Mouse (Mus musculus) kidney, adult 18-20 months (tissue): ENCODE measurements around the gene Mlh3.

ENCODE experiments used
- DNase-seq: peaks from one replicate; pipeline ENCODE4 v3.0.0; 2021

Gene Mlh3

GRCm38 (mm10) chr12:85280845-85281651 is 10.6 kb upstream of the Mlh3 start:
- no peak for DNase-seq

GRCm38 (mm10) chr12:85280105-85280844 is 9.9 kb upstream of the Mlh3 start:
- DNase-seq = peak; percentile 99

GRCm38 (mm10) chr12:85279396-85280080 is 9.1 kb upstream of the Mlh3 start:
- peak; percentile 29 for DNase-seq

GRCm38 (mm10) chr12:85278919-85279318 is 8.5 kb upstream of the Mlh3 start:
- DNase-seq = no peak

- no peak for DNase-seq
These were observed 5.9 kb upstream of the Mlh3 start for GRCm38 (mm10) chr12:85276273-85276672.

- DNase-seq = no peak
These were observed 3.1 kb upstream of the Mlh3 start for GRCm38 (mm10) chr12:85273508-85273907.

GRCm38 (mm10) chr12:85271843-85272206 is 1.4 kb upstream of the Mlh3 start:
- DNase-seq = no peak

DNA sequence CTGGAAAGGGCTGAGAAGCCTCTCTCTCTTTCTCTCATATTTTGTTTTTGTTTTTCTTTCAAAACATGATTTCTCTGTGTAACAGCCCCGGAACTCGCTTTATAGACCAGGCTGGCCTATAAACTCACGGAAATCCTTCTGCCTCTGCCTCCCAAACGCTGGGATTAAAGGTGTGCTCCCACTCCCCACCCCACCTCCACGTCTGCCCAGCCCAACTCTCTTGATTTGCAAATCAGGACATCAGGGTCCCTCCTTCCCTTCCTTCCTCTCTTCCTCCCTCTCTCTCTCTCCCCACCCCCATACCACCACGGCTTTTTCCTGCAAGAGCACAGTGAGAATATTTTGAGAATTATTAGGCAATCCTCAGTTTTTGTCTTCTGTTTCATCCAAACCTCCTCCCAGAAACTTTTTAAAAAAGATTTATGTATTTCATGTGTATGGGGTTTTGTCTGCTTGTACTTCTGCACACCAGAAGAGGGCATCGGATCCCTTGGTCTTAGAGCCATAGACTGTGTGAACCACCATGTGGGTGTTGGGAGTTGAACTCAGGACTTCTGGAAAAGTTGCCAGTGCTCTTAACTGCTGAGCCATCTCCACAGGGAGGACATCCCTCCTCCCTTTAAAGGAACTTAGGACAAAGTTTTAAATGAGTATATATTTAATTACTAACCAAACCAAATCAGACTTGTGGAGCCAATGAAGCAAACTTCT is 888 bp upstream of the Mlh3 start:
- no peak for DNase-seq

DNA sequence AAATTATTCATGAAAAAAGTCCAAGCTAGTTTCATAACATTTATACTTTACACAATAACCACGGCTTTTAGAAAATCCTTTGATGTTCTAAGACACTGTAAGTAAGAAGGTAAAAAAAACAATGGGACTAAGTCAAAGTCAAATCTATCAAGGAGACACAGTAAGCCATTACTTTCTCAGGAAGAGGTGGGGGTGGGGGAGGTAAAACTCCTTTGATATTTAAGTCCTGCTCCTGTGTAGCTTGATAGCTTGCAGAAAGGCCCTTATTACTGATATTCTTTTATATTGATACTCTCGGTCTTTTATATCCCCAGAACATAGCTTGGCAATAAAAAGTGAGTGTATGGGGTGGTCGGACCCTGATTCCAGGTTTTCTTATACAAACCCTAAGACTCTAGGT is 578 bp downstream of the Mlh3 start:
- DNase-seq = no peak

DNA sequence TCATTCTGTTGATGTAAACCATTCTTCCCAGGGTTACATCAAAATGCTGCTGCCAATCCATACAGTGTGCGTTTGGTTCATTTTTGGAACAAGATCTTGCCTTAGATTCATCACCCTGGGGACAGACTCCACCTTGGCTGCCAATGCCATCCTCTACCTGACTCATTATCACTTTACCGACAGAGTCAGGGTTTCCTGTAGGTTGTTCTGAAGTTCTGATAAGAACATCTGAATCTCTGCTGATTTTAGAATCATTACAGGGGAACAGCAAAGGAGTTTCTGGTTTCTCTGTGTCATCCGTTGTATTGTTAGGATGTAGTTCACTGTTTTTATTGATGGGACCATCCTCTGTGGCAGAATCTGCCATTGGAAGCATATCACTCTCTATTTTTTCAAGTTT is 4.2 kb downstream of the Mlh3 start:
- no peak for DNase-seq

DNA sequence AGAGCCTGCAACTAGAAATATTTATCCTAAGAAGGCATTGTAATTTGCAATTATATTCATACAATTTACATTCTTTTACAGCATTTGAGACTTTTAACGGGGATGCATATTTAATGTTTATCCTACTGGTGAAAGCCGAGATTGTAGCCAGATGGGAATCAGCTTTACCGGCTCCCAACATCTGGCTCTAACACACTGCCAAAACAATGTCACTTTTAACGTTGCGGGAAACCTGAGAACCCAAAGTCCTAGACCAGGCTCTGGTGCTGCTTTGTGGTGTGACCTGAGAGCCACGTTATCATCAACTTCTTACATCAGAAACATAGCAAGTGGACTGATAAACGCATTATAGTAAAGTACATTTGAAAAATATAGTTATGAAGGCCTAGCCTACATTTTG is 5.5 kb downstream of the Mlh3 start:
- no peak for DNase-seq

DNA sequence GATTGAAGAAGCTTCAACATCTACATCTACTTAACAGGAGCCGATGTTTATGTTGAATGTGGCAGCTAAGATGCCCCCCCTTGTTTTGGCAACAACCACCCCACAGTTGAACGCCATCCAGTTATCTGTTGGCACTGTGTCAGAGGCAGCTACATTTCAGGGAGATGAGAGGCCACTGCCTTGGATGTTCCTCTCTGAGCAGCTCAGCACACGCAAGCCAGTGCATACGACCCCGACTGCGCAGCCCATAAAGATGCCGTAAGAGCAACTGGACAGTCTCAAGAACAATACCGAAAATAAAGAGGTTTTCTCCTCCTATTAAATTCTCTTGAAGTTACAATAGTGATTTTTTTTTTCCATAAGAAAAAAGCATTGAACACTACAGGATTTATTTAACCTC is 5.9 kb downstream of the Mlh3 start:
- no peak for DNase-seq

DNA sequence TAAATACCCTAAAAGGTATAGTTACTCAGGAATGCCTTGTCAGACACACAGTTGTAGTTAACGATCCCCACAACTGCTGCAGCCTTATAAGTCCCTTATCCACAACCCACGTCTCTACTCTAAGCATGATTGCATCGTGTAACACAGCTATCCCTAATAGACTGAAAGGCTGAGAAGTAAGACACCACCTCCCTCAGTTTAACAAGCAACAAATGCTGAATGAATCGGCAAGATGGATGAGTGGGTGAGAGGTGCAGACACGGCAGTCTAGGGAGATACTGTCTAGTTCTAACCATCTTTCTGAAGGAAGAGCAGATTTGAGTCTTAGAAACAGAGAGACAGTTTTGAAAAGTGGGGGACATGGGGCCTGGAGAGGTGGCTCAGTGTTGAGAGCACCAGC is 7.2 kb downstream of the Mlh3 start:
- DNase-seq = no peak

DNA sequence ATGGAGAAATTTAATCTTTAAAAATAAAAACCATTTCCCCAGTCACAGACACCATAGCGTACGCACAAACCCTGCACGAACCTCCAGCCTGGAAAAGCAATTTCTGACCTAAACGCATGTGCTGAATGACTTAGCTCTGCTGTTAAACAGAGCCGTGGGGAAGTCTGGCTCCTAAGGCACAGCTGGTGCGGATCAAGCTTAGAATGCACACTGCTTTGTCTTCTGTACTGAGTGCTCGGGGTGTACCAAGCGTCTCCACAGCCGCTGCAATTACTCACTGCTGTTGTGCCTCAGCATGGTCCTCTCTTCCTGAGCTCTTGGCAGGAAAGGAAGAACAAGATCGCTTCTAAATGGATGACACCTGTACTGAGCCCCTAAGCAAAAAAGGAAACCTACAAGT is 7.9 kb downstream of the Mlh3 start:
- no peak for DNase-seq

- DNase-seq = no peak
These were observed 13.3 kb downstream of the Mlh3 start for GRCm38 (mm10) chr12:85257008-85257639.

GRCm38 (mm10) chr12:85256074-85256751 is 14.2 kb downstream of the Mlh3 start:
- no peak for DNase-seq

DNA sequence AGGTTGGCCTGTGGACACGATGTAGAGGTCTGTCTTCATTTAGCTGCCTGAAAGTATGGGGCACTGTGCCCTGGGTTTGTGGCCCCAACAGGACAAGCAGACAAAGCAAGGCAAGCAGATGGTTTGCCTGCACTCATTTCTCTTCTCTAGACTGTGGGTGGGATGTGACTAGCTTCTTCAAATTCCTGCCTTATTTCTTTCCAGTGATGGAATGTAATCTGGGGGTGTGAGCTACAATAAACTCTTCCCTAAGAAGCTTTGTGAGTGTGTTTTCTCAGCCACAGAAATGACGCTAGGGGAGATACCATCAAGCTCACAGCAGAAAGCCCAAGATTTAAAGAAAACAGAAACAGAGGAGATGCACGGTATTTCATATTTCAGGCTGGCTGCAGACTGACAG is 18.3 kb downstream of the Mlh3 start:
- no peak for DNase-seq

GRCm38 (mm10) chr12:85237553-85237952 is 32.8 kb downstream of the Mlh3 start:
- no peak for DNase-seq

- DNase-seq = no peak
These were observed 36.7 kb downstream of the Mlh3 start for GRCm38 (mm10) chr12:85233376-85234358.

DNA sequence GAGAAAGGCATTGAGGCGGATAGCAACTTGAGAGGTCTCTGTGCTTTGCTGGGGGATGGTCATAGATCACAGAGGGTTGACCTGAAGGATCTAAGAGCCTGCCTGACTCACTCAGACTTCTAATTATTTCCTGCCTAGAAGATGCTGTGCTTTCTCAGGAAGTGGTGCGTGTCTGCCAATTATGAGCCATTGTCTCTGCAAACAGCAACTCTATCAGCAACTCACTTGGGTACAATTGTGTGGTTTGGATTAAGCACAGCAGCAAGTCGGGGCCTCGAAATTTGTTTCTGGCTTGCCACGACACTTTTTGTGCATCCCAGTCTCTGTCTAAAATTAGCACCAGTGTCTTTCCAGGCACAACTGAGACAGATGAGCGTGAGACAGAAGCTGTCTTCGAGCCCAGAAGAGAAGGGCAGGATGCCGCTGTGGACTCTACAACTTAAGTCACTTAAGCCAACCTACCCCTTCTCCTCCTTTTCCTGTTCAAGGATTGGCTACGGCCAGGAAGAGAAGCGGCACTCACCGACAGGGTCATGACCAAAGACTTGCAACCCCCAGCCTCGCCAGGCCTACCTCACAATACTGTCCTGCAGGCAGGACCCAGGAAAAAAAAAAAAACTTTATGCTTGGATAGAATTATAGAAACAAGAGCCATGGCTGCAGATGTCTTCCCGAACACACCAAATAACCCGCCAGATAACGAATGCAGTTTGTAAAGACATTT is 42.4 kb downstream of the Mlh3 start:
- DNase-seq = peak; percentile 7
